Mouse (Mus musculus): ENCODE results near the gene Zfp758.
"Not testable (repeated sequence)": the region's sequence is repeated elsewhere in the genome, so short reads cannot be mapped to it uniquely, and the experiment has no call there.

The Zfp758 gene

GRCm38 (mm10) chr17:22361101-22361781 is at the start of gene Zfp758, which contains the start of gene Zfp944:
Gene Zfp758 (plus strand): TSS chr17:22361453.
Gene Zfp944 (minus strand): TSS chr17:22361400.
- peak; percentile 24 to 26 for DNase-seq (ENCODE audit: low spot score in 2 of 2)

GRCm38 (mm10) chr17:22314219-22314618 is 47.0 kb upstream of the Zfp758 start:
- DNase-seq (ENCODE audit: low spot score in 2 of 2): not testable (repeated sequence)

DNA sequence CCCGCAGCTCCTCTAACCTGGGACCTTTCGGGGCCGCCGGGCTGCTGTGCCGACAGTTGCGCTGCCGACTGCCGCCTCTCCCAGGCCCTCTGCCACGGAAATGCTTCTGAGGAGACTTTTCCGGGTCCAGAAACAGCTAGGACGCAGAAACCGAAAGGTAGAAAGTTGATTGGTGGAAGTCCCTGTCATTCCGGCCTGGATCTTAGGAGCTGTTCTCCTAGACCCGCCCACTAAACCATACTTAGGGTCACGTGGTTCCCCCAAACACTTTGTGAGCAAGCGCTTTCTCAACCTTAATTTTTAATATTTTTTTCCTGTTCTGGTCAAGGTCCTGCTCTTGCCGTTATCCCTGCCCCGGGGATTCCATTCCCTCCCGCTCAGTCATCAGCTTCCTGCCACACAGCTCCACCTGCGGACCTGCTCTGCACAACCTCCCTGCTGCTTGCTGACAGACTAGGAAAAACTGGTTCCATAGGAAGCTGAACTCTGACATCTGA is 46.5 kb upstream of the Zfp758 start, which contains the start of gene CT030661.1:
Gene CT030661.1, minus strand, starts transcription at position 108 of the 497 bp plus-strand sequence.
- DNase-seq (ENCODE audit: low spot score in 2 of 2): peak; percentile 83 to 89

DNA sequence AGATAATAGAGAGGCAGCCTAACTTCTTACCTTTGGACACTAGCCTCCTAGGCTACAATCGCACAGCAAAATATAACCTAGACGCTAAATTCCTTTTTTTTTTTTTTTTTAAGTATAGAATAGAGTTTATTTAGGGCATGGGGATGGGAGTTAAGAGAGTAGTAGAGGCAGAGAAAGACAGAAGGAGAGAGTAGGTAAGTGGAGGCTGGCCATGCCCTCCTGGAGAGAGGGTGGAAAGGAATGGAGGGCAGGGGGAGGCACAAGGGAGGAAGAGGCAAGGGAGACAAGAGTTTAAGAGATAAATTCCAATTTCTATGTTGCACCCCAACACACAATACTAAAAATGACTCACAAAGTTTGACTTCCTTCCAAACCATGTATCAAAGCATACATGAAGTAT is 46.0 kb upstream of the Zfp758 start:
- DNase-seq (ENCODE audit: low spot score in 2 of 2): not testable (repeated sequence)

DNA sequence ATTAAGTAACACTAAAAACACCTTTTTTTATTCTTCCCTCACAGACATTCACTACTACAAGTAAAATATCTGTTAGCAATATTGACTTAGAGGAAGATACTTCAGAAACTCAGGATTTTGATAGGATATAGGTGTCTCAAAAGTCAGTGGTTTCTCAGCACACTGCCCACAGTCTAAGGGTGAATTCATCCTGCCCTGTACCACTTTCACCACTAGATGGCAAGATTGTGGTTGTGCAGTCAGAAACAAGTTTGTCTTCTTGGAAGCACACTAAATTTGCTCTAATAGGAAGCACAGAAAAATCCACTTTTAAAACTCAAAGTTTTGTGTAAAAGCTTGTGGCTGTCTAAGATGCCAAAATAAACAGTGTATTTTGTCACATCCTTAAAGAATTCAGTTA is 8.5 kb upstream of the Zfp758 start:
- peak in 1 of 2 experiments; percentile 25 for DNase-seq (ENCODE audit: low spot score in 2 of 2)

GRCm38 (mm10) chr17:22360572-22360971 is 681 bp upstream of the Zfp758 start:
- DNase-seq (ENCODE audit: low spot score in 2 of 2): no peak

DNA sequence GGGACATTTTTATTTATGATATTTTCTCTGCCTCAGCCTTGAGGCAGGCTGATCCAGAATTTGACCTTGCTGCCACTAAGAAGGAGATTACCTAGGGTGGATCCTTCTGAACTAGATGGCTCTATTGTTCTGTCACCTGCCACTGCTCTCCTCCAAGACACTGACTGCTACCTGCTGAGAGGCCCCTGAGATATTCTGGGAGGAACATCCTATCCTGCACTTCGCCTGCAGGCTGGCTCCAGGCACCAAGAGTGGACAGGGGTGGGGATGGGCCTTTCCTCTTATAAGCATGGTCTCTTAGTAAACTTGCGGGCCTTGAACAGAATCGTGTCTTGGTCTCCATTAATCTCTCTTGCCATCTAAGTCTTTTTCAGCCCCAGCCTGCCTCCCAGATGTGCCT is 2.6 kb downstream of the Zfp758 start:
- no peak for DNase-seq (ENCODE audit: low spot score in 2 of 2)

GRCm38 (mm10) chr17:22410756-22411155 is 49.5 kb downstream of the Zfp758 start:
- no peak for DNase-seq (ENCODE audit: low spot score in 2 of 2)

- peak; percentile 27 to 64 for DNase-seq (ENCODE audit: low spot score in 2 of 2)
Measured at GRCm38 (mm10) chr17:22417510-22417909, 56.3 kb downstream of the Zfp758 start.

- peak; percentile 37 to 66 for DNase-seq (ENCODE audit: low spot score in 2 of 2)
Measured at GRCm38 (mm10) chr17:22423952-22424617, 62.8 kb downstream of the Zfp758 start, which contains the start of gene Zfp946. Gene Zfp946 (plus strand): TSS chr17:22424222.

DNA sequence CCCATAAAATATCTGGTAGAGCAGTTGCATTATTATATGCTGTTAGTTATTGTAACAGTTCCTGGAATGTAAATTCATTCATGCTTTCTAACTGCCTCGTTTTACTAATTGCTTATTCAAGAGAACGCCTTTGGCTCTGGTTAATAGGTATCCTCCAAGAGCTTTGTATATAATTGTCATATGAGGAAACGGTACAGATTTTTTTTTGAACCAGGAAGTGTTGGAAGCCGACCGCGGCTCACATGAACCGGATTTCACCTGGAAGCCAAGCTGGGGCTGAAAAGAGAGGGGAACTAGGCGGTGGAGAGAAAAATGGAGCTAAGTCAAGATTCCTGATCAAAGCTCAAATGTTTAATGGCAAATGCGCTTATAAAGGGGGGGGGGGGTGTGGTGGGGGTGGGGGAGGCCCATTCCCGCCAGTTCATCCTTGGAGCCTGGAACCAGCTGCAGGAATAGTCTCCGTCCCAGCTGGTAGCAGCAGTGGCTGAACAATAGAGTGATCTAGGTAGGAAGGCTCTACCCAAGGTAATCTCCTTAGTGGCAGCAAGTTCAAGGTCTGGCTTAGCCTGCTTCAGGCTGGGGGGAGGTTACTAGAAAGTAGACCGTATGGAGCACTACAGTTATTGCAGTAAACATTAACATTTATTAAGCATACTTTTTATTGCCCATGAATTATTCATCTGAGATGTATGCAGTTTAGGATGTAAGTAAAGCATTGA is 63.5 kb downstream of the Zfp758 start:
- no peak for DNase-seq (ENCODE audit: low spot score in 2 of 2)
